Mouse (Mus musculus) layer of hippocampus, postnatal 25 days (tissue): ENCODE data around the gene Aff3. TPM values are rescaled to one million over a fixed set of nuclear protein-coding genes. Genes with fewer than 3 reads are reported as not detected.

Experiments used
- DNase-seq, 2 experiments: peaks; one replicate each; pipeline ENCODE4 v3.0.0; 2022; ENCODE audit warnings: mixed read lengths in 2 of 2, low spot score in 1 of 2; ENCODE audit errors: extremely low spot score in 1 of 2
- total RNA-seq, 2 experiments: library from RNA; stranded (reverse); gene quantifications; 2 replicates each; pipeline ENCODE4 v1.2.3; 2021

The Aff3 gene
- total RNA-seq, 2 experiments from 2014 or later = 97.6 to 113 TPM

- DNase-seq = no peak
These were observed 161.2 kb downstream of the Aff3 start for GRCm38 (mm10) chr1:38503431-38504089.

GRCm38 (mm10) chr1:38502797-38503196 is 162.0 kb downstream of the Aff3 start:
- no peak for DNase-seq

GRCm38 (mm10) chr1:38501231-38501630 is 163.5 kb downstream of the Aff3 start:
- no peak for DNase-seq

DNA sequence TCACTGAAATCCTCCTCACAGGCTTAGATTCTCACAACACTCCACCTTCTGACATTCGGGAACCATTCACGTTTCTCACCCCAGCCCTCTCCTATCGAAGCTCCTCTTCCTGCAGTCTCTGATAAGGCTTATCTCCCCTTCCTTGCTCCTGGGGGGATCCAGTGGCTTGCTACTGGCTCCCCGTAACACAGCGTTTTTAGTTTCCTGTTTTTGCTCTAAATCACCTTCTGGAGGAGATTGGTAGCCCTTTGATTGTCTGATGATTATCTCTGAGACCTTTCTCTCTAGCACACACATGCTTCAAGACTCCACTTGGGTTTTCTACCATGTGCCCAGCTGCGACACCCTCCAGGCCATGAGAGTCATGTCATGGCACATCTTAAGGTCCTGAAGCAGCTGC is 165.3 kb downstream of the Aff3 start:
- DNase-seq = no peak

DNA sequence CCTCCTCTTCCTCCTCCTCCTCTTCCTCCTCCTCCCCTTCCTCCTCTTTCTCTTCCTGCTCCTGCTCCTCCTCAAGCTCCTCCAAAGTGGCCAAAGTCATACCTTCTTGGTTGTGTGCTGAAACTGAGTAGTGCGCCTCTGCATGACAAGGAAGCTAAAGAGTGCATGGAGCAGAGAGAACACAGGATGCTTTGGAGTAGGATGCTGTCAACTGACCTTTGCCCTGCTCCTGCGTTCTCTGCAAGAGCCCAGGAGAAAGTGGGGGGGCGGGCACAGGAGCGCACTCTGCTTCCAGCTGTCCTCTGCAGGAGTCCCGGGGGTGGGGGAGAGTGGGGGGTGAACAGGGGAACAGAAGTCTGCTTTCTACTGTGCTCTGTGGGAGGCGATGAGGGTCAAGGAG is 167.2 kb downstream of the Aff3 start:
- no peak for DNase-seq

DNA sequence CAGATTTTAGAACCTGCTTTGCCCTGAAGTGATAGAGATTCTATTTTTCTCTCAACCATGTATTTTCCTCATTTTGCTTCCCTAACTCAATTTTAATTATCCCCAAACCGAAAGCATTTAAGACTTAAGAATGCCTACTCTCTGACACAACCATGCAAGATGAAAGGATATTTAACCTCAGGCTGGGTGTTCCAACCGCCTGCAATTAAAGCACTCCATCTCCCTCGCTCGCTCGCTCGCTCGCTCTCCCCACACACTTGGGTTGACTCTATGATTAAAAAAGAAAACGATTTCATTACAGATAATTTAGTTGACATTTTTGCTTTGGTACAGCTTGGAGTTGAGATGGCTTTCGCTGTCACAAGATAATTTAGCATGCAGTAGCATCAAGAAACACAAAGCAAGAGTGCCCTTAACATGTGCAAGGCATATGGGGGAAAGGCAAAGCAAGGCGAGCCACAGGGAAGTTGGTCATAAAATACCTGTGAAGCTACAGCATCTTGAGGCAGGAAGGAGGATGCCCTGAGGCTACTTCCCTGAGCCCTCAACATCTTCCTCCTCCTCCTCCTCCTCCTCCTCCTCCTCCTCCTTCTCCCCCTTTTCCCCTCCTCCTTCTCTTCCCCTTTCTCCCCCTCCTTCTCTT is 167.7 kb downstream of the Aff3 start:
- DNase-seq = no peak

GRCm38 (mm10) chr1:38495284-38495683 is 169.5 kb downstream of the Aff3 start:
- no peak for DNase-seq

GRCm38 (mm10) chr1:38489733-38490132 is 175.0 kb downstream of the Aff3 start:
- DNase-seq = no peak

- DNase-seq = no peak
These were observed 176.0 kb downstream of the Aff3 start for GRCm38 (mm10) chr1:38488667-38489210.

GRCm38 (mm10) chr1:38487884-38488283 is 176.9 kb downstream of the Aff3 start:
- no peak for DNase-seq

DNA sequence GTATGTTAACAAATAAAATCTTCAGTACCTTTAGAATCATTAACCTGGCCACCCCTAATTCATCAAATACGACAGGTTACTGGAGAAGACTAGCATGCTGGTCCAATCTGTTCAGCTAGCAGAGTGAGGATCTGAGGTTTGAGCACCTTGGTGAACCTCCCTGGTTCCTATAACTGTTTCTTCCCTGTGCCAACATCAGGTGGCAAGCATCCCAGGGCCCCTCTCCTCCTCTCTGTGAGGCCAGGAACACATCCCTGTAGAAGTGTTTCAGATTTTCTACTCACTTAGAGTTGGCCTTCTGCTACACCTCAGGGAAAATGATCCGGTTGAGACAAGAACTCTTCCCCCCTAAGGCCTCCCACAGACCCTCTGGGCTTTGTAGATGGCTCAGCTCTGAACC is 181.6 kb downstream of the Aff3 start:
- no peak for DNase-seq

- no peak for DNase-seq
These were observed 186.5 kb downstream of the Aff3 start for GRCm38 (mm10) chr1:38478246-38478743.

DNA sequence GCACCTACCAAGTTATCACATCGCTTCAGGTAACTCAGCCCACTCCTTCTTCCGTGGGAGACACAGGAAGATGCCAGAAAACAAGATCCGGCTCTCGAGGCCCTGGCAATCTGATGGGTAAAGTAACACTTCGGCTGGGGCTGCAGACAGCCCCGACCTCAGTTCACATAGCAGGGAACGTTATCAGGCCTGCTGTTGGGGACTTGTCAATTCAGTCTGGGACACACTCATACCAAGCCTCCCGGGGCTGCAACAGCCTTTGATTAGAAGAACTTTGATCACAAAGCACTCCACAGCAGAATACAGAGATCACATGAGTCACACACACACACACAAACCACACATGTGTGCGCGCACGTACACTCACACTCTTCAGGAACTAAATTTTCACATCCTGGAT is 193.9 kb downstream of the Aff3 start:
- no peak for DNase-seq

DNA sequence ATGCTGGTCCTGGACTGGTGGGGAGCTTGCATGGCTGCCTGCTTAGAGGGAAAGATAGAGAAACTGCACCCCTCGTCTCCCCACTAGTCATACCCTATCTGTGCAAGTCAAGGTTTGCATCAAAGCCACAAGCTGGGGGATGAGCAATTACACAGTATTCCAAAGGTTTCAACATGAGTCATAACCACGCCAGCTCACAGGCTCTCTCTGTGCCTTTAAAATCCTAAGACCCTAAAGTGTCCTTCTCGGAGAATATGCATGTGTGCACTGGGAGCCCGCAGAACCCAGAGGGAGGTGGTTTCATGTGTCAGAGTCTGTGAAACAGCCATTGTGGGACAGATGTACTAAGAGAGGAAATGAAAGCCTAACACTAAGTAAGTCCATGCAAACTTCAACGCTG is 194.6 kb downstream of the Aff3 start:
- DNase-seq = no peak

GRCm38 (mm10) chr1:38467305-38468083 is 197.3 kb downstream of the Aff3 start:
- DNase-seq = no peak

DNA sequence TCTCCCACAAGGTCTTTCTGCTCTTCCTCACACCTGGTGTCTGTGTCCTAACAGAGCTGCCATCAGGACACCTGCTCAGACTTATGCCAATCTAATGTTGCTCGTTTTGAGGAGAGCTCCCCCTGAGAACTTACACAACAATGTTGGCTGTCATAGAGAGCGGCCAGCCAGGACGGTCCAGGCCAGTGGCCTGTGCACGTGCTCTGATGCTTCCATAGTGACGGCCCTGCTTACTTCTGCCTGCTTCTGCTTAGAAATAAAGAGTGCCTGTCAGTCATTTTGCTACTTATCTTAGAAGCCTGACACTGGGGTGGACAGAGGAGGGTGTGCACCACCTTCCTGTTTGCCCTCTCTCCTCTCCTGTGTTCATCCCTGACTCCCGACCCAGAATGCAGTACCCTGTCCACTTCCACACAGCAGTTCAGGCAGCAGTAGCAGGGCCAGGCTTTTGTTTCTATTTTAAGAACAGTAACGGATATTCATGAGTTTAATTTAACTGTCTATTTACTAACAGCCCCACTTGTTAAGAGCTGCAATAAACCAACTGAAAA is 208.0 kb downstream of the Aff3 start:
- DNase-seq = no peak

GRCm38 (mm10) chr1:38454921-38455320 is 209.8 kb downstream of the Aff3 start:
- DNase-seq = no peak

GRCm38 (mm10) chr1:38451367-38451766 is 213.4 kb downstream of the Aff3 start:
- no peak for DNase-seq

DNA sequence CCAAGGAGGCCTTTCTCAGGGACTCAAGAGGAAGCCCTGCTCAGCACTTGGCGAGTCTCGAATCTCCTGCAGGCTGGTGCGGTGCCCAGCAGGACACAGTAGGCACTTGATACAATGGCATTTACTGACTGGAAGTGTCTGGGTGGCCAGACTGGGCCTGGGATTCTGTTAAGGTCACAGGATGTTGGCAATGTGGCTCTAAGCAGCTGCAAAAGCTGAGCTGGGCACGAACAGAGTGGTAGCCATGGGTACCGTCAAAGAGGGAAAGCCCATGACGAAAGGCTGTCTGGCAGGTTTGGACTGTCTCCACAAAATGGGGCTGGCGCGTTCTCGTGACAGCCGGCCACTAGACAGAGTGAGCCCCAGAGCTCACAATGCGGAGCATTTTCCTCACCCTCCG is 214.1 kb downstream of the Aff3 start:
- DNase-seq = peak in 1 of 2 experiments; percentile 48

GRCm38 (mm10) chr1:38449816-38450478 is 214.8 kb downstream of the Aff3 start:
- DNase-seq = no peak
